Mouse (Mus musculus) heart, adult 2 months (tissue): ENCODE data around the gene Syt7. TPM values are rescaled to one million over a fixed set of nuclear protein-coding genes. Genes with fewer than 3 reads are reported as not detected.

Experiments used
- DNase-seq, 2 experiments: peaks; one replicate each; pipeline ENCODE4 v3.0.0; 2021
- H3K27ac ChIP-seq: fragments of 200-600 bp; 2 replicates; pipeline ENCODE4 v1.8.1; 2022
- H3K27me3 ChIP-seq: fragments of 200-500 bp; 2 replicates; pipeline ENCODE4 v1.6.1; 2012; ENCODE audit warnings: mild to moderate bottlenecking, low read length, inconsistent platforms, mixed read lengths; ENCODE audit not compliant: control insufficient read depth, insufficient read depth
- H3K36me3 ChIP-seq: fragments of 200-500 bp; 2 replicates; pipeline ENCODE4 v1.6.1; 2012; ENCODE audit warnings: low read length, inconsistent platforms; ENCODE audit not compliant: control insufficient read depth, insufficient read depth
- H3K4me1 ChIP-seq: fragments of 200-500 bp; 2 replicates; pipeline ENCODE4 v1.6.1; 2011; ENCODE audit warnings: low read length; ENCODE audit not compliant: control insufficient read depth, insufficient read depth
- H3K4me3 ChIP-seq: fragments of 200-600 bp; 2 replicates; pipeline ENCODE4 v1.8.1; 2022
- H3K79me2 ChIP-seq: fragments of 200-500 bp; replicated peaks from 2 replicates; pipeline ENCODE4 v1.6.1; 2012; ENCODE audit warnings: mild to moderate bottlenecking, inconsistent platforms, low read length, moderate library complexity, mixed read lengths; ENCODE audit not compliant: control insufficient read depth, insufficient read depth
- H3K9ac ChIP-seq: fragments of 200-500 bp; 2 replicates; pipeline ENCODE4 v1.6.1; 2012; ENCODE audit warnings: low read depth, mild to moderate bottlenecking, control low read depth, inconsistent platforms, low read length, mixed read lengths
- CTCF ChIP-seq: fragments of 200-600 bp; IDR thresholded peaks from 2 replicates; pipeline ENCODE4 v1.8.1; 2022; ENCODE audit warnings: antibody characterized with exemption, mild to moderate bottlenecking, moderate library complexity
- EP300 ChIP-seq: fragments of 200-500 bp; IDR thresholded peaks from 2 replicates; pipeline ENCODE4 v1.6.1; 2011; ENCODE audit warnings: low read depth, low read length, control low read depth; ENCODE audit not compliant: insufficient read depth
- POLR2A ChIP-seq: fragments of 200-500 bp; IDR thresholded peaks from 2 replicates; pipeline ENCODE4 v1.6.1; 2011; ENCODE audit warnings: mild to moderate bottlenecking, low read depth, low read length, control low read depth; ENCODE audit not compliant: insufficient read depth
- WGBS: fragments of 180-500 bp; shearing (Covaris S2); methylation state at CpG from one replicate; pipeline ENCODE4 v1.1.7; 2018; 5-methylcytosine and 5-hydroxymethylcytosine counted together
- intact Hi-C: fragments of 180-260 bp; cut with DNase I; formaldehyde crosslinking; loops from one replicate; pipeline ENCODE4 v1.15.1; 2025
- long read RNA-seq: library from polyadenylated mRNA; stranded (forward); transcript quantifications from one replicate; pipeline ENCODE4 v2.0.0, GENCODE M21; 2021
- polyA plus RNA-seq: library from polyadenylated mRNA; depleted of rRNA; stranded (reverse); fragments of >200 nt; gene quantifications from 2 replicates; pipeline ENCODE4 v1.2.3, GENCODE M21; 2012; rRNA removed
- total RNA-seq, 2 experiments: library from RNA; stranded (reverse); gene quantifications; 2 replicates each; pipeline ENCODE4 v1.2.3; 2021

Gene Syt7
- total RNA-seq (10 to 100 TPM; 35.7 to 38.6 TPM), polyA plus RNA-seq (17.6 and 20.1 TPM in 2 replicates)
- long read RNA-seq, full-length matches to known transcripts, result 3 of 11 reads
- long read RNA-seq, partial matches to known transcripts, result 0 of 11 reads
- long read RNA-seq, other reads (novel, unspliced or antisense), result 8 of 11 reads

- Histone ChIP-seq H3K4me3 (peak within 1 kb of the TSS; percentile 76), H3K27me3 (no peaks in the 10 kb centered on the region), H3K27ac (peak within 1 kb of the TSS; percentile 86), H3K9ac (peak within 1 kb of the TSS; percentile 80), H3K79me2 (no peaks in the 10 kb centered on the region), H3K4me1 (peaks cover 1% of the 10 kb centered on the region; the same call in 1 of the 2 replicates), H3K36me3 (no peaks in the 10 kb centered on the region)
- peak; percentile 91 to 97 for DNase-seq
- WGBS, result under 1% methylated on average over 75 of the region's 78 CpGs
- TF ChIP-seq CTCF (peak; percentile 84), EP300 (0 out of 2 replicates have a peak, but pooled peaks have one; percentile 38), POLR2A (peak; percentile 14; the same call in 1 of the 2 replicates)
- intact Hi-C loops, result loop anchor here (1.0 to 2.0 kb wide), 2 partner anchors 12 to 46 kb away; no protein-coding TSS in a partner anchor
Observed at GRCm38 (mm10) chr19:10388615-10389313, at the start of gene Syt7. Gene Syt7, plus strand, starts transcription at chr19:10389090.

GRCm38 (mm10) chr19:10339271-10339670 lies 49.6 kb upstream of the Syt7 start:
- 53% methylated on average over 5 of the region's 5 CpGs for WGBS
- no peaks in the 10 kb centered on the region for H3K27me3 ChIP-seq
- peaks cover 6% of the 10 kb centered on the region for H3K4me1 ChIP-seq
- no peak overlapping the region for H3K4me3 ChIP-seq
- H3K27ac ChIP-seq, result no peak overlapping the region
- no peak overlapping the region for H3K9ac ChIP-seq
- no peaks in the 10 kb centered on the region for H3K79me2 ChIP-seq
- intact Hi-C loops, result no loop called here
- no peak for DNase-seq
- TF ChIP-seq EP300 (no peak), POLR2A (no peak), CTCF (no peak)
- no peaks in the 10 kb centered on the region for H3K36me3 ChIP-seq

GRCm38 (mm10) chr19:10340661-10341060 lies 48.2 kb upstream of the Syt7 start:
- Histone ChIP-seq H3K4me1 (peaks cover 6% of the 10 kb centered on the region), H3K9ac (no peak overlapping the region), H3K79me2 (no peaks in the 10 kb centered on the region), H3K4me3 (no peak overlapping the region), H3K27me3 (no peaks in the 10 kb centered on the region), H3K36me3 (no peaks in the 10 kb centered on the region), H3K27ac (no peak overlapping the region)
- WGBS, result 33% methylated on average over 5 of the region's 5 CpGs
- intact Hi-C loops, result loop anchor here (1.0 kb wide), 1 partner anchor 55 kb away; no protein-coding TSS in a partner anchor
- DNase-seq, result no peak
- no peak for TF ChIP-seq CTCF
- no peak for TF ChIP-seq POLR2A
- no peak for TF ChIP-seq EP300

- no peaks in the 10 kb centered on the region for H3K79me2 ChIP-seq
- peak overlapping the region; percentile 41; the same call in 1 of the 2 replicates for H3K27ac ChIP-seq
- no peaks in the 10 kb centered on the region for H3K36me3 ChIP-seq
- TF ChIP-seq CTCF (peak; percentile 92), EP300 (0 out of 2 replicates have a peak, but pooled peaks have one; percentile 22), POLR2A (no peak)
- peaks cover 6% of the 10 kb centered on the region for H3K4me1 ChIP-seq
- no peak overlapping the region for H3K9ac ChIP-seq
- intact Hi-C loops, result loop anchor here (1.0 kb wide), 1 partner anchor 54 kb away; no protein-coding TSS in a partner anchor
- DNase-seq, result peak; percentile 30 to 64
- WGBS, result 22% methylated on average over 11 of the region's 11 CpGs
- H3K4me3 ChIP-seq, result no peak overlapping the region
- no peaks in the 10 kb centered on the region for H3K27me3 ChIP-seq
Observed at GRCm38 (mm10) chr19:10341152-10341551, 47.7 kb upstream of the Syt7 start.

- Histone ChIP-seq H3K27ac (peak overlapping the region; percentile 68), H3K79me2 (no peaks in the 10 kb centered on the region), H3K4me3 (no peak overlapping the region), H3K27me3 (no peaks in the 10 kb centered on the region), H3K36me3 (no peaks in the 10 kb centered on the region), H3K4me1 (peaks cover 6% of the 10 kb centered on the region), H3K9ac (peak overlapping the region; percentile 4; the same call in 1 of the 2 replicates)
- WGBS, result 9% methylated on average over 12 of the region's 12 CpGs
- DNase-seq, result peak; percentile 67 to 68
- intact Hi-C loops, result loop anchor here (1.0 to 2.0 kb wide), 2 partner anchors 47 to 53 kb away; partner anchors contain the start of gene Syt7
- TF ChIP-seq EP300 (no peak), POLR2A (no peak), CTCF (no peak)
Observed at GRCm38 (mm10) chr19:10341817-10342439, 47.0 kb upstream of the Syt7 start.
